Comparison of ENCODE assay signal across 28 mouse cellular contexts in the genomic region with DNA sequence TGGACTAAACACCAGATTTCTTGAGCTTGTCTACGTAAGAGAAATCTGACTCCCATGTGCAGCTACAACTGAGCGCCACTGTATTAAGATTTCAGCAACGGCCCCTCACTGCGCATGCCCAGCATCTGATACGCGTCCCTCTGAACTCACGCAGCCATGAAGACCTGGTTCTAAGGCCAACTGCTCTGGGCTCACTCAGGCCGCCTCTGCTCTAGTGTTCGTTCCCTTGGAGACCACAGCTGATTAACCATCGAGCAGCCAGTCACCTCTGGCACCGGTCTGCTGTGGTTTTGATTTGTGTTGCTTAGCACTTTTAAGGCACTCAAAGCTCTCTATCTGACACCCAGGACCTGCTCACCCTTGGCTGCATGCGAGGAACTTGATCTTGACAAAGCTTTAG. TPM values are rescaled to one million over a fixed set of nuclear protein-coding genes. Genes with fewer than 3 reads are reported as not detected.
DNase-seq lines count a peak whose midpoint lies in the region; ATAC-seq and TF ChIP-seq lines count a peak whose summit lies in the region.
"Had no signal": no experiment of that assay in that cellular context is flagged by ENCODE, and none has a peak within 500 bp of the region (broad histone marks: within the 10 kb centered on the region; RNA-seq: fewer than 3 reads in every experiment).

No protein-coding gene starts in this region.

- DNase-seq in midbrain, postnatal 0 days (ENCODE audit: low spot score): no peak
- no peak for DNase-seq in midbrain, embryonic 10.5 days (ENCODE audit: low spot score)
- peak; percentile 83 for DNase-seq in kidney, adult 9 months
- peak; percentile 73 for DNase-seq in kidney, postnatal 14 days
- no peak for DNase-seq in heart, adult 18-20 months
- DNase-seq in thymus, postnatal 10 days (ENCODE audit: low spot score in 2 of 2): no peak
- DNase-seq: adrenal gland, postnatal 36 days; cerebellum, adult 11 months; cerebellum, adult 9-11 months; forebrain, postnatal 0 days; gastrocnemius, postnatal 14 days; heart, adult 11 months; heart, postnatal 36 days; lung, embryonic 14.5 days; lung, postnatal 36 days; thymus, adult 2 months had no signal

- no peak overlapping the region for H3K27ac ChIP-seq in midbrain, postnatal 0 days (ENCODE audit: low read depth, low read length)
- H3K27ac ChIP-seq in midbrain, embryonic 10.5 days (replicated peaks): no peak overlapping the region
- H3K27ac ChIP-seq in hindbrain, embryonic 13.5 days: no peak overlapping the region
- H3K27ac ChIP-seq: forebrain, embryonic 10.5 days; heart, embryonic 15.5 days; hindbrain, embryonic 15.5 days; limb, embryonic 13.5 days; liver, embryonic 14.5 days; stomach, embryonic 15.5 days had no signal

- no peak overlapping the region for H3K4me3 ChIP-seq in midbrain, postnatal 0 days (ENCODE audit: low read depth, low read length)
- no peak overlapping the region for H3K4me3 ChIP-seq in midbrain, embryonic 10.5 days
- H3K4me3 ChIP-seq in hindbrain, embryonic 13.5 days: no peak overlapping the region
- H3K4me3 ChIP-seq: forebrain, embryonic 10.5 days; heart, embryonic 15.5 days; hindbrain, embryonic 15.5 days; intestine, embryonic 15.5 days; limb, embryonic 13.5 days; megakaryocyte, embryonic 14.5 days; stomach, embryonic 15.5 days had no signal

- H3K36me3 ChIP-seq in midbrain, postnatal 0 days (ENCODE audit: insufficient read depth, low read length): peaks cover 49% of the 10 kb centered on the region
- H3K36me3 ChIP-seq in midbrain, embryonic 10.5 days: peaks cover 74% of the 10 kb centered on the region
- H3K36me3 ChIP-seq in hindbrain, embryonic 13.5 days: peaks cover 74% of the 10 kb centered on the region

- no peaks in the 10 kb centered on the region for H3K27me3 ChIP-seq in midbrain, postnatal 0 days (ENCODE audit: insufficient read depth, low read length)
- H3K27me3 ChIP-seq in midbrain, embryonic 10.5 days (ENCODE audit: low read depth, poor library complexity, severe bottlenecking): no peaks in the 10 kb centered on the region
- no peaks in the 10 kb centered on the region for H3K27me3 ChIP-seq in hindbrain, embryonic 13.5 days
- H3K27me3 ChIP-seq: heart, embryonic 15.5 days; hindbrain, embryonic 15.5 days; intestine, embryonic 15.5 days; limb, embryonic 13.5 days; megakaryocyte, embryonic 14.5 days; stomach, embryonic 15.5 days had no signal

- H3K9me3 ChIP-seq in midbrain, postnatal 0 days (ENCODE audit: low read length): no peaks in the 10 kb centered on the region
- H3K9me3 ChIP-seq in midbrain, embryonic 10.5 days (replicated peaks): no peaks in the 10 kb centered on the region
- H3K9me3 ChIP-seq in hindbrain, embryonic 13.5 days: no peaks in the 10 kb centered on the region
- H3K9me3 ChIP-seq: forebrain, embryonic 10.5 days; heart, embryonic 15.5 days; hindbrain, embryonic 15.5 days; intestine, embryonic 15.5 days; megakaryocyte, embryonic 14.5 days; stomach, embryonic 15.5 days had no signal

- TF ChIP-seq CTCF in midbrain, postnatal 0 days (IDR thresholded peaks at IDR 0.05): no peak

- H3K9ac ChIP-seq in midbrain, postnatal 0 days (replicated peaks; ENCODE audit: low read length, poor library complexity, severe bottlenecking): 0 out of 2 replicates have a peak overlapping the region, but pooled peaks have one; percentile 29
- no peak overlapping the region for H3K9ac ChIP-seq in hindbrain, embryonic 13.5 days
- H3K9ac ChIP-seq: forebrain, postnatal 0 days; heart, embryonic 15.5 days; hindbrain, embryonic 15.5 days; intestine, embryonic 15.5 days; limb, embryonic 13.5 days; liver, embryonic 14.5 days; lung, embryonic 14.5 days; stomach, embryonic 15.5 days had no signal

- 78% methylated on average over 12 of the region's 12 CpGs for WGBS in midbrain, postnatal 0 days
- 91% methylated on average over 12 of the region's 12 CpGs for WGBS in midbrain, embryonic 10.5 days
- 83% methylated on average over 12 of the region's 12 CpGs for WGBS in hindbrain, embryonic 13.5 days

- H3K4me2 ChIP-seq in midbrain, postnatal 0 days (ENCODE audit: low read depth, low read length, poor library complexity, severe bottlenecking): no peak overlapping the region
- no peak overlapping the region for H3K4me2 ChIP-seq in hindbrain, embryonic 13.5 days
- H3K4me2 ChIP-seq: heart, embryonic 15.5 days; hindbrain, embryonic 15.5 days; intestine, embryonic 15.5 days; limb, embryonic 13.5 days; lung, embryonic 14.5 days; stomach, embryonic 15.5 days had no signal

- no peak for ATAC-seq in midbrain, postnatal 0 days (ENCODE audit: low FRiP score)
- ATAC-seq in hindbrain, embryonic 13.5 days (ENCODE audit: low FRiP score): no peak
- ATAC-seq: forebrain, postnatal 0 days; intestine, embryonic 15.5 days; midbrain, embryonic 16.5 days had no signal

- H3K4me1 ChIP-seq in midbrain, postnatal 0 days (ENCODE audit: insufficient read depth, low read length): no peaks in the 10 kb centered on the region
- H3K4me1 ChIP-seq in midbrain, embryonic 10.5 days: 0 out of 2 replicates have a peak, but pooled peaks cover 4% of the 10 kb centered on the region
- no peaks in the 10 kb centered on the region for H3K4me1 ChIP-seq in hindbrain, embryonic 13.5 days (replicated peaks)
- H3K4me1 ChIP-seq: heart, embryonic 15.5 days; hindbrain, embryonic 15.5 days; intestine, embryonic 15.5 days; limb, embryonic 13.5 days; stomach, embryonic 15.5 days had no signal

RNA-seq across cellular contexts. Expression of a gene that starts 9.6 kb away (rescaled TPM):
- total RNA-seq in midbrain, postnatal 0 days (2014; rRNA removed): 95.4 and 97.8 TPM in 2 replicates
- polyA plus RNA-seq in midbrain, postnatal 0 days (2015; fragmentation: Nextera tagmentation; extraction: Ambion mirVana): 102 and 108 TPM in 2 replicates
- 87.9 and 110 TPM in 2 replicates for polyA plus RNA-seq in midbrain, embryonic 10.5 days (2016; fragmentation: Nextera tagmentation; extraction: Ambion mirVana)
- 10 to 100 TPM; 81.9 to 86.8 TPM for total RNA-seq in heart, adult 18-20 months (2021)
- polyA plus RNA-seq in hindbrain, embryonic 13.5 days (2015; fragmentation: Nextera tagmentation; extraction: Ambion mirVana): 110 and 114 TPM in 2 replicates

RNA-seq across cellular contexts. Expression of a gene that starts 16.2 kb away (rescaled TPM):
- 60.1 and 93.3 TPM in 2 replicates for total RNA-seq in midbrain, postnatal 0 days (2014; rRNA removed)
- polyA plus RNA-seq in midbrain, postnatal 0 days (2015; fragmentation: Nextera tagmentation; extraction: Ambion mirVana): 243 and 244 TPM in 2 replicates
- polyA plus RNA-seq in midbrain, embryonic 10.5 days (2016; fragmentation: Nextera tagmentation; extraction: Ambion mirVana): 799 and 889 TPM in 2 replicates
- total RNA-seq in heart, adult 18-20 months (2021): 10 to 100 TPM; 41.2 to 48.5 TPM
- polyA plus RNA-seq in hindbrain, embryonic 13.5 days (2015; fragmentation: Nextera tagmentation; extraction: Ambion mirVana): 479 and 486 TPM in 2 replicates

RNA-seq across cellular contexts. Expression of a gene that starts 16.7 kb away (rescaled TPM):
- total RNA-seq in midbrain, postnatal 0 days (2014; rRNA removed): 137 and 210 TPM in 2 replicates
- polyA plus RNA-seq in midbrain, postnatal 0 days (2015; fragmentation: Nextera tagmentation; extraction: Ambion mirVana): 195 and 212 TPM in 2 replicates
- polyA plus RNA-seq in midbrain, embryonic 10.5 days (2016; fragmentation: Nextera tagmentation; extraction: Ambion mirVana): 221 and 253 TPM in 2 replicates
- 10 to 100 TPM; 17.2 to 19.3 TPM for total RNA-seq in heart, adult 18-20 months (2021)
- 359 and 370 TPM in 2 replicates for polyA plus RNA-seq in hindbrain, embryonic 13.5 days (2015; fragmentation: Nextera tagmentation; extraction: Ambion mirVana)

RNA-seq across cellular contexts. Expression of a gene that starts 21.9 kb away (rescaled TPM):
- 50.4 and 54.2 TPM in 2 replicates for total RNA-seq in midbrain, postnatal 0 days (2014; rRNA removed)
- polyA plus RNA-seq in midbrain, postnatal 0 days (2015; fragmentation: Nextera tagmentation; extraction: Ambion mirVana): 62.0 and 69.6 TPM in 2 replicates
- polyA plus RNA-seq in midbrain, embryonic 10.5 days (2016; fragmentation: Nextera tagmentation; extraction: Ambion mirVana): 169 and 196 TPM in 2 replicates
- 10 to 100 TPM; 28.6 to 28.7 TPM for total RNA-seq in heart, adult 18-20 months (2021)
- polyA plus RNA-seq in hindbrain, embryonic 13.5 days (2015; fragmentation: Nextera tagmentation; extraction: Ambion mirVana): 115 and 123 TPM in 2 replicates

RNA-seq across cellular contexts. Expression of a gene that starts 39.1 kb away (rescaled TPM):
- total RNA-seq in midbrain, postnatal 0 days (2014; rRNA removed): 1.4 and 6.0 TPM in 2 replicates
- polyA plus RNA-seq in midbrain, postnatal 0 days (2015; fragmentation: Nextera tagmentation; extraction: Ambion mirVana): 1.4 and 1.8 TPM in 2 replicates
- polyA plus RNA-seq in midbrain, embryonic 10.5 days (2016; fragmentation: Nextera tagmentation; extraction: Ambion mirVana): 0.63 and 0.89 TPM in 2 replicates
- not detected for total RNA-seq in heart, adult 18-20 months (2021)
- polyA plus RNA-seq in hindbrain, embryonic 13.5 days (2015; fragmentation: Nextera tagmentation; extraction: Ambion mirVana): 0.52 TPM in 1 of 2 replicates, not detected in the other
- total RNA-seq: adrenal gland, postnatal 36 days; forebrain, postnatal 0 days; heart, postnatal 36 days; left cerebral cortex, postnatal 25 days had no signal
- polyA plus RNA-seq: embryonic facial prominence, embryonic 11.5 days; heart, embryonic 15.5 days; intestine, embryonic 15.5 days; limb, embryonic 13.5 days; midbrain, embryonic 16.5 days; stomach, embryonic 15.5 days had no signal

Comparison
In these comparisons a context has a peak if more than half of its experiments do, and no peak if none do; other contexts are left out.
1. DNase-seq: peak in kidney, adult 9 months (single experiment) and kidney, postnatal 14 days (single experiment); none in midbrain, postnatal 0 days (single experiment), midbrain, embryonic 10.5 days (single experiment), heart, adult 18-20 months (0 of 2) and thymus, postnatal 10 days (0 of 2).